Mouse (Mus musculus): Measurements from ENCODE around the gene Spock2. TPM values are rescaled to one million over a fixed set of nuclear protein-coding genes. Genes with fewer than 3 reads are reported as not detected.

Gene Spock2
- polyA plus RNA-seq, 1 experiment from 2014 or later = 11.2 TPM

Small RNA genes within 50 kb of the gene (microRNA-seq; reads per million reads assigned to microRNA genes)
- not detected for gene Mir6906

Other genes with a start within 250 kb of the Spock2 start
- 21.0 and 22.4 TPM in 2 replicates for gene Dnajb12, start 226.7 kb upstream of the Spock2 start, polyA plus RNA-seq (2014; fragmentation: Nextera tagmentation; extraction: Ambion mirVana)
- 4.1 and 4.5 TPM in 2 replicates for gene Ddit4, start 154.4 kb upstream of the Spock2 start, polyA plus RNA-seq (2014; fragmentation: Nextera tagmentation; extraction: Ambion mirVana)
- gene Ascc1, start 103.4 kb upstream of the Spock2 start, polyA plus RNA-seq (2014; fragmentation: Nextera tagmentation; extraction: Ambion mirVana) = 42.5 and 43.6 TPM in 2 replicates
- 87.2 and 98.5 TPM in 2 replicates for gene Anapc16, start 103.1 kb upstream of the Spock2 start, polyA plus RNA-seq (2014; fragmentation: Nextera tagmentation; extraction: Ambion mirVana)
- gene Chst3, start 113.0 kb downstream of the Spock2 start, polyA plus RNA-seq (2014; fragmentation: Nextera tagmentation; extraction: Ambion mirVana) = 0.97 and 1.2 TPM in 2 replicates
- gene Psap, start 171.4 kb downstream of the Spock2 start, polyA plus RNA-seq (2014; fragmentation: Nextera tagmentation; extraction: Ambion mirVana) = 77.3 and 83.9 TPM in 2 replicates
- gene Vsir, start 240.6 kb downstream of the Spock2 start, polyA plus RNA-seq (2014; fragmentation: Nextera tagmentation; extraction: Ambion mirVana) = 1.7 and 2.3 TPM in 2 replicates

Data from midbrain, embryonic 11.5 days (tissue).